9 mouse cellular contexts compared by ENCODE assay signal in genomic region chr9:72871506-72872297, GRCm38 (mm10). TPM values are rescaled to one million over a fixed set of nuclear protein-coding genes. Genes with fewer than 3 reads are reported as not detected.
DNase-seq lines count a peak whose midpoint lies in the region; ATAC-seq and TF ChIP-seq lines count a peak whose summit lies in the region.
"Had no signal": no experiment of that assay in that cellular context is flagged by ENCODE, and none has a peak within 500 bp of the region (broad histone marks: within the 10 kb centered on the region; RNA-seq: fewer than 3 reads in every experiment).

No protein-coding gene starts in this region.

- peak overlapping the region; percentile 34; the same call in 1 of the 2 replicates for H3K27ac ChIP-seq in liver, adult 2 months (replicated peaks; ENCODE audit: insufficient read depth, low read depth, low read length)
- no peak overlapping the region for H3K27ac ChIP-seq in forebrain, embryonic 13.5 days
- no peak overlapping the region for H3K27ac ChIP-seq in intestine, postnatal 0 days (ENCODE audit: low read depth, low read length)
- H3K27ac ChIP-seq in neural tube, embryonic 14.5 days (ENCODE audit: low read depth, low read length), result no peak overlapping the region

- TF ChIP-seq POLR2A in liver, adult 2 months (IDR thresholded peaks at IDR 0.05; ENCODE audit: extremely low read depth, insufficient read depth, low read length), result no peak

- no peaks in the 10 kb centered on the region for H3K79me2 ChIP-seq in liver, adult 2 months (ENCODE audit: control insufficient read depth, insufficient read depth, low read length)

- no peak for TF ChIP-seq CTCF in liver, adult 2 months (IDR thresholded peaks at IDR 0.05; ENCODE audit: low read depth, low read length)
- TF ChIP-seq CTCF in intestine, postnatal 0 days (IDR thresholded peaks at IDR 0.05; ENCODE audit: low read depth), result no peak

- H3K9ac ChIP-seq in liver, adult 2 months (ENCODE audit: low read depth, low read length), result no peak overlapping the region
- H3K9ac ChIP-seq in forebrain, embryonic 13.5 days, result peak overlapping the region; percentile 3; the same call in 1 of the 2 replicates
- H3K9ac ChIP-seq in intestine, postnatal 0 days (ENCODE audit: low read depth, low read length), result no peak overlapping the region
- no peak overlapping the region for H3K9ac ChIP-seq in neural tube, embryonic 14.5 days (replicated peaks; ENCODE audit: low read depth, low read length)

- no peaks in the 10 kb centered on the region for H3K9me3 ChIP-seq in forebrain, embryonic 13.5 days (replicated peaks)
- H3K9me3 ChIP-seq in intestine, postnatal 0 days (ENCODE audit: control insufficient read depth), result no peaks in the 10 kb centered on the region
- no peaks in the 10 kb centered on the region for H3K9me3 ChIP-seq in neural tube, embryonic 14.5 days (ENCODE audit: control insufficient read depth, low read length)

- no peak overlapping the region for H3K4me3 ChIP-seq in liver, adult 2 months (ENCODE audit: insufficient read depth, low read depth, low read length)
- no peak overlapping the region for H3K4me3 ChIP-seq in forebrain, embryonic 13.5 days
- H3K4me3 ChIP-seq in intestine, postnatal 0 days (ENCODE audit: low read depth, low read length), result no peak overlapping the region
- no peak overlapping the region for H3K4me3 ChIP-seq in neural tube, embryonic 14.5 days (ENCODE audit: low read depth, low read length)

- H3K27me3 ChIP-seq in liver, adult 2 months (ENCODE audit: control insufficient read depth, insufficient read depth, low read length), result no peaks in the 10 kb centered on the region
- H3K27me3 ChIP-seq in forebrain, embryonic 13.5 days, result no peaks in the 10 kb centered on the region
- H3K27me3 ChIP-seq in intestine, postnatal 0 days (replicated peaks; ENCODE audit: control insufficient read depth, insufficient read depth, low read length), result no peaks in the 10 kb centered on the region
- H3K27me3 ChIP-seq in neural tube, embryonic 14.5 days (ENCODE audit: control insufficient read depth, insufficient read depth, low read length), result no peaks in the 10 kb centered on the region

- DNase-seq in liver, adult 2 months (ENCODE audit: extremely low read depth, low read depth, low spot score), result peak; percentile 12
- no peak for DNase-seq in liver
- DNase-seq in spleen, adult 12 weeks (ENCODE audit: low spot score), result no peak
- no peak for DNase-seq in spleen, postnatal 14 days (ENCODE audit: low spot score in 2 of 2)

- 18% methylated on average over 13 of the region's 13 CpGs for WGBS in liver, adult 2 months
- 10% methylated on average over 13 of the region's 13 CpGs for WGBS in forebrain, embryonic 13.5 days
- 19% methylated on average over 13 of the region's 13 CpGs for WGBS in intestine, postnatal 0 days
- WGBS in neural tube, embryonic 14.5 days, result 3% methylated on average over 13 of the region's 13 CpGs

- H3K36me3 ChIP-seq in liver, adult 2 months (ENCODE audit: control insufficient read depth, insufficient read depth, low read length), result no peaks in the 10 kb centered on the region
- H3K36me3 ChIP-seq in forebrain, embryonic 13.5 days (ENCODE audit: poor library complexity, severe bottlenecking), result no peaks in the 10 kb centered on the region
- no peaks in the 10 kb centered on the region for H3K36me3 ChIP-seq in intestine, postnatal 0 days (ENCODE audit: control insufficient read depth, insufficient read depth)
- no peaks in the 10 kb centered on the region for H3K36me3 ChIP-seq in neural tube, embryonic 14.5 days (ENCODE audit: control insufficient read depth, insufficient read depth, low read length)

- ATAC-seq in forebrain, embryonic 13.5 days, result peak; percentile 38; the same call in 1 of the 2 replicates
- ATAC-seq in intestine, postnatal 0 days, result no peak
- no peak for ATAC-seq in neural tube, embryonic 14.5 days (ENCODE audit: low read depth)
- no peak for ATAC-seq in granulocyte monocyte progenitor cell, adult 5-6 weeks (replicated peaks; ENCODE audit: poor library complexity, severe bottlenecking)

- peaks cover 7% of the 10 kb centered on the region for H3K4me1 ChIP-seq in liver, adult 2 months (ENCODE audit: control insufficient read depth, insufficient read depth, low read length)
- H3K4me1 ChIP-seq in forebrain, embryonic 13.5 days, result peaks cover 18% of the 10 kb centered on the region
- H3K4me1 ChIP-seq in intestine, postnatal 0 days (replicated peaks; ENCODE audit: control insufficient read depth, insufficient read depth, low read length), result no peaks in the 10 kb centered on the region
- H3K4me1 ChIP-seq in neural tube, embryonic 14.5 days (ENCODE audit: control insufficient read depth, insufficient read depth, low read length), result no peaks in the 10 kb centered on the region; the same call in 1 of the 2 replicates

- H3K4me2 ChIP-seq in forebrain, embryonic 13.5 days, result peak overlapping the region; percentile 24; the same call in 1 of the 2 replicates
- H3K4me2 ChIP-seq in intestine, postnatal 0 days (replicated peaks; ENCODE audit: low read depth), result peak overlapping the region; percentile 3
- H3K4me2 ChIP-seq in neural tube, embryonic 14.5 days (ENCODE audit: low read depth, low read length), result peak overlapping the region; percentile 25; the same call in 1 of the 2 replicates

RNA-seq across cellular contexts. Expression of gene Pygo1, which starts 53.7 kb away (rescaled TPM):
- 0.20 and 0.46 TPM in 2 replicates for total RNA-seq in liver, adult 2 months (2014; rRNA removed)
- polyA plus RNA-seq in liver, adult 2 months (2012; rRNA removed), result 0.21 and 0.22 TPM in 2 replicates
- polyA plus RNA-seq in forebrain, embryonic 13.5 days (2015; fragmentation: Nextera tagmentation; extraction: Ambion mirVana), result 10.5 and 10.7 TPM in 2 replicates
- polyA plus RNA-seq in intestine, postnatal 0 days (2015; fragmentation: Nextera tagmentation; extraction: Ambion mirVana), result 0.90 TPM in 2 replicates
- polyA plus RNA-seq in neural tube, embryonic 14.5 days (2014; fragmentation: Nextera tagmentation; extraction: Ambion mirVana), result 19.7 and 20.5 TPM in 2 replicates
- not detected in 2 replicates for total RNA-seq in granulocyte monocyte progenitor cell, adult 5-6 weeks (2014; fragmentation: Nextera tagmentation)
- total RNA-seq in granulocyte monocyte progenitor cell, adult 5-6 weeks (2017), result not detected in 2 replicates
- total RNA-seq: neutrophil, adult 5-6 weeks had no signal
